Comparison of ENCODE assay signal across 9 mouse cellular contexts in genomic region chr8:103913927-103914640, GRCm38 (mm10).
DNase-seq lines count a peak whose midpoint lies in the region; ATAC-seq and TF ChIP-seq lines count a peak whose summit lies in the region.
"Had no signal": no experiment of that assay in that cellular context is flagged by ENCODE, and none has a peak within 500 bp of the region (broad histone marks: within the 10 kb centered on the region; RNA-seq: fewer than 3 reads in every experiment).

No protein-coding gene starts in this region.

- ATAC-seq in forebrain, embryonic 14.5 days = no peak
- no peak for ATAC-seq in forebrain, embryonic 13.5 days
- ATAC-seq in stomach, embryonic 14.5 days (ENCODE audit: insufficient number of reproducible peaks, insufficient read depth, low FRiP score, low read depth) = peak; percentile 71

- no peaks in the 10 kb centered on the region for H3K9me3 ChIP-seq in forebrain, embryonic 14.5 days (replicated peaks; ENCODE audit: control insufficient read depth, low read length)
- no peaks in the 10 kb centered on the region for H3K9me3 ChIP-seq in forebrain, embryonic 13.5 days (replicated peaks)
- no peaks in the 10 kb centered on the region for H3K9me3 ChIP-seq in stomach, embryonic 14.5 days (ENCODE audit: control insufficient read depth, low read depth, low read length)

- 46% methylated on average over 6 of the region's 6 CpGs for WGBS in forebrain, embryonic 14.5 days
- WGBS in forebrain, embryonic 13.5 days = 46% methylated on average over 6 of the region's 6 CpGs
- 49% methylated on average over 6 of the region's 6 CpGs for WGBS in heart, adult 2 months
- WGBS in stomach, embryonic 14.5 days = 35% methylated on average over 6 of the region's 6 CpGs

- no peak overlapping the region for H3K27ac ChIP-seq in forebrain, embryonic 14.5 days (ENCODE audit: low read depth, low read length)
- no peak overlapping the region for H3K27ac ChIP-seq in forebrain, embryonic 13.5 days
- no peak overlapping the region; the same call in none of the 2 replicates for H3K27ac ChIP-seq in heart, adult 2 months
- peak overlapping the region; percentile 21; the same call in 1 of the 2 replicates for H3K27ac ChIP-seq in stomach, embryonic 14.5 days (ENCODE audit: low read length)

- H3K27me3 ChIP-seq in forebrain, embryonic 14.5 days (replicated peaks; ENCODE audit: control insufficient read depth, insufficient read depth, low read length) = no peaks in the 10 kb centered on the region
- H3K27me3 ChIP-seq in forebrain, embryonic 13.5 days = no peaks in the 10 kb centered on the region
- no peaks in the 10 kb centered on the region for H3K27me3 ChIP-seq in heart, adult 2 months (ENCODE audit: control insufficient read depth, insufficient read depth, low read length)
- no peaks in the 10 kb centered on the region for H3K27me3 ChIP-seq in stomach, embryonic 14.5 days (ENCODE audit: control insufficient read depth, insufficient read depth, low read length)

- no peak overlapping the region for H3K9ac ChIP-seq in forebrain, embryonic 14.5 days (ENCODE audit: low read length)
- H3K9ac ChIP-seq in forebrain, embryonic 13.5 days = no peak overlapping the region
- H3K9ac ChIP-seq in heart, adult 2 months (ENCODE audit: low read depth, low read length) = no peak overlapping the region
- H3K9ac ChIP-seq in stomach, embryonic 14.5 days (replicated peaks; ENCODE audit: low read depth, low read length) = no peak overlapping the region

- H3K36me3 ChIP-seq in forebrain, embryonic 14.5 days (ENCODE audit: control insufficient read depth, insufficient read depth, low read length) = no peaks in the 10 kb centered on the region
- no peaks in the 10 kb centered on the region for H3K36me3 ChIP-seq in forebrain, embryonic 13.5 days (ENCODE audit: poor library complexity, severe bottlenecking)
- no peaks in the 10 kb centered on the region for H3K36me3 ChIP-seq in heart, adult 2 months (ENCODE audit: control insufficient read depth, insufficient read depth, low read length)
- H3K36me3 ChIP-seq in stomach, embryonic 14.5 days (ENCODE audit: control insufficient read depth, insufficient read depth, low read length) = no peaks in the 10 kb centered on the region

- peak; percentile 57 for DNase-seq in forebrain, embryonic 14.5 days (ENCODE audit: low spot score)
- peak; percentile 12 for DNase-seq in ZHBTc4 (ENCODE audit: low read depth, low spot score)
- peak; percentile 12 to 34 for DNase-seq in heart, adult 2 months
- DNase-seq in kidney, postnatal 4 days = peak; percentile 54 to 65
- DNase-seq in lung, postnatal 14 days = peak; percentile 24
- DNase-seq in cerebellum, adult 11-12 months = no peak

- no peak overlapping the region for H3K4me3 ChIP-seq in forebrain, embryonic 14.5 days (ENCODE audit: low read depth, low read length)
- no peak overlapping the region for H3K4me3 ChIP-seq in forebrain, embryonic 13.5 days
- H3K4me3 ChIP-seq in heart, adult 2 months = no peak overlapping the region
- no peak overlapping the region for H3K4me3 ChIP-seq in stomach, embryonic 14.5 days (ENCODE audit: low read depth, low read length)
- H3K4me3 ChIP-seq: myocyte had no signal

- TF ChIP-seq POLR2A in heart, adult 2 months (IDR thresholded peaks at IDR 0.05; ENCODE audit: insufficient read depth, low read depth, low read length) = no peak

- peak; percentile 54 for TF ChIP-seq CTCF in heart, adult 2 months (IDR thresholded peaks at IDR 0.05)

- H3K4me1 ChIP-seq in forebrain, embryonic 14.5 days (ENCODE audit: control insufficient read depth, insufficient read depth, low read length) = no peaks in the 10 kb centered on the region
- no peaks in the 10 kb centered on the region for H3K4me1 ChIP-seq in forebrain, embryonic 13.5 days
- H3K4me1 ChIP-seq in heart, adult 2 months (ENCODE audit: control insufficient read depth, insufficient read depth, low read length) = no peaks in the 10 kb centered on the region
- peaks cover 8% of the 10 kb centered on the region; the same call in 1 of the 2 replicates for H3K4me1 ChIP-seq in stomach, embryonic 14.5 days (ENCODE audit: control insufficient read depth, insufficient read depth, low read length)

- no peaks in the 10 kb centered on the region for H3K79me2 ChIP-seq in heart, adult 2 months (replicated peaks; ENCODE audit: control insufficient read depth, insufficient read depth, low read length)

- TF ChIP-seq EP300 in heart, adult 2 months (IDR thresholded peaks at IDR 0.05; ENCODE audit: insufficient read depth, low read depth, low read length) = no peak

- no peak overlapping the region for H3K4me2 ChIP-seq in forebrain, embryonic 14.5 days (ENCODE audit: low read length)
- H3K4me2 ChIP-seq in forebrain, embryonic 13.5 days = no peak overlapping the region
- no peak overlapping the region for H3K4me2 ChIP-seq in stomach, embryonic 14.5 days (replicated peaks; ENCODE audit: low read depth, low read length)

- intact Hi-C loops in heart, adult 2 months (cut with DNase I) = no loop called here
